Mouse (Mus musculus): ENCODE results near the gene Eras. TPM values are rescaled to one million over a fixed set of nuclear protein-coding genes. Genes with fewer than 3 reads are reported as not detected.
"Not testable (repeated sequence)": the region's sequence is repeated elsewhere in the genome, so short reads cannot be mapped to it uniquely, and the experiment has no call there.

The Eras gene
- not detected for total RNA-seq (2021)

DNA sequence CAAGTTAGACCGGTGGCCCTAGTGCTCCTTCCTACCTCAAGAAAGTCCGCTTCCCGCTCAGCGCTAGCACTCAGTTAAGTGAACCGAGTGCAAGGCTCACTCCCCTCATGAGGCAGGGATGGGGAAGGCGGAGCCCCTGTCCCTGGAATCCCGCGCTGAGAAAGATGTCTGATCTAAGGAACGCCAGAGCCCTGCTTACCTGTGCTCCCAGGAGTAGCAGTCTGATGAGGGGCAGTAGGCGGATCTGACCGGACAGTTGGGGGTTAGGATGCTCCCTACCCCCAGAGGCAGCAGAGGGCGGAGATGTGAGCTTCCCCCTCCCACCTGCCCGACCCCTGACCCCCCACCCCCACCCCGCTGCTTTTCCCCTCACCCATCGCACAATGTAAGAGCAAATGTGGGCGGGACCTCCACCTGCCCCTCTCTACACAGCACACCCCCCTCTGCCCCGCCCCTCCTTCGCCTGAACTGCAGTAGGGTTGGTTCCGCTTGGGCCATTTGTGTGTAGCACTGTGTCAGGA, at the start of gene Eras:
Gene Eras (minus strand): TSS at position 338 of the 521 bp plus-strand sequence.
- intact Hi-C loops (cut with DNase I): no loop called here
- no peak for DNase-seq

- DNase-seq: no peak
- intact Hi-C loops (cut with DNase I): no loop called here
Measured at GRCm38 (mm10) chrX:7977892-7978291, 49.5 kb upstream of the Eras start, which contains the start of gene Gata1. Gene Gata1 (minus strand): TSS chrX:7978071.

DNA sequence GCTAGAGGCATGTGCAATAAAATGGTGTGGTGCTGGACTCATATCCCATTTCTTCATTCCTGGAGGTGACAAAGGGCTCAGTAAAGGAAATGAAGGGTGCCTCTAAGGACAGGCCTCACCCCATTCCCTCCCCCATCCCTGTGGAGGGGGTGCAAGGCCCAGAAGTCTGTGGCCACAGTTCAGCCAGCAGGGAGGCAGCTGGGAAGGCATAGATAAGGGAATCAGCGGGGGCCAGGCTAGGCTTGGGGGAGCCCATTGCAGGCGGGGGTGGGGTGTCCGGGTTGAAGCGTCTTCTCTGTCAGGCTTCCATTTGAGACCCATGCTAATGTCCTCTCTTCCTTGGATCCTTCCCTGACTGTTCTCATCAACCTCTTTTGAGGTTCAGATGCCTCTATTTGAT, 42.9 kb upstream of the Eras start:
- intact Hi-C loops (cut with DNase I): no loop called here
- no peak for DNase-seq

- DNase-seq: no peak
- intact Hi-C loops (cut with DNase I): no loop called here
Measured at GRCm38 (mm10) chrX:7968899-7969298, 40.5 kb upstream of the Eras start.

DNA sequence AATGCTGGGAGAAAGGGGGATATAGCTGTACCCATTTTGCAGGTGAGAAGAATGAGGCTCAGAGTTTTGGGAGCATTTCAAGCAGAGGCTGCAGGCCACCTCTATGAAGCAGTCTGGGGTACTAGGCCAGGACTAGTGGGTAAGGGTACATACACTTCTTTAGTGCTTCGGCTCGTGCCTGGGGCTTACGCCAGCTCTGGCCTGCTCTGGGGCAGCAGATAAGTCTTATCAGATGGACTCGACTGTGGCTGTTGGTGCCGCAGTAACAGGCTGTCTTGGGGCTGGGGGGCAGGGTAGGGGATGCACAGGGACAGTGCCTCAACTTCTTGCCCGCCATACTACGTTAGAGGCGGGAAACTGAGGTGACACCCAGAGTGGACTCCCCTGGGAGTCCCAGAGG, 39.8 kb upstream of the Eras start:
- DNase-seq: no peak
- intact Hi-C loops (cut with DNase I): no loop called here

GRCm38 (mm10) chrX:7967596-7968201, 39.3 kb upstream of the Eras start:
- intact Hi-C loops (cut with DNase I): no loop called here
- no peak for DNase-seq

- intact Hi-C loops (cut with DNase I): no loop called here
Measured at GRCm38 (mm10) chrX:7966161-7966560, 37.8 kb upstream of the Eras start.

GRCm38 (mm10) chrX:7963829-7964626, 35.6 kb upstream of the Eras start:
- intact Hi-C loops (cut with DNase I): no loop called here
- DNase-seq: no peak

More at GRCm38 (mm10) chrX:7966161-7966560, 37.8 kb upstream of the Eras start:
- DNase-seq: no peak

DNA sequence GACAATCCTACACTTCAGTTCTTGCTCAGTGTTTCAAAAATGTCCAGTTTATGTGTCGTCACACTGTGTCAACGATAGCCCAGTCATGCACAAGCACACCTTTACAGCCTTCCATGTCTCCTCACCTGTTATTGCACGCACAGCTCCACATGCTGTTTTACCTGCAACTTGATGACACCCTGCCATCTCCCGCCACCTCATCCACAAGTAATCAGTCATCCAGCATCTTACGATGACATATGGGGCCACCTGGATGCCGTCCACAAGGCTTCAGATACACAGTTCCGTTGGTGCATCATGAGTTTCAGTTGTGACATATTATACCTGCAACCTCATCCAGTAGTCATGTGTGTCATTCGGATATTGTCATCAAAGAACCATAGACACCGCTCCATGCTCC, 30.5 kb upstream of the Eras start:
- intact Hi-C loops (cut with DNase I): no loop called here

DNA sequence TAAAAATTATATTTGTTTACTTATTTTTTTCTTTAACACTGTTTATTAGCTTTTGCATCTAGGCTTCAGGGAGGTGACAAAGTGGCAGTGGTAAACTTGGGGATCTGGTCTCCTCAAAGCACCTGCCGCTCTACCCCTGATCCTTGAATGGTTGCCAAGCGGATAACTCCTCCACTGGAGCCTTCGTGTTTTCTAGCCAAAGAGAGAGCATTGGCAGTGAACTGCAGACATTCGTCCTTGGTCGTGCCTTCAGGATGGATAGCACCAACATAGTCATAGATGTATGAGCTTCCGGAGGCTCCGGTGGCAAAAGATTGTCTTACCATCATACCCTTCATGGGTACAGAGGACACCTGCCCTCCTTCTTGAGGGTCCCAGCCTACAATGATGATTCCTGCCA, 21.7 kb upstream of the Eras start:
- no peak for DNase-seq
- intact Hi-C loops (cut with DNase I): no loop called here

More for the DNA sequence above, 30.5 kb upstream of the Eras start:
- no peak for DNase-seq

- intact Hi-C loops (cut with DNase I): no loop called here
- DNase-seq: peak; percentile 88 to 89
Measured at GRCm38 (mm10) chrX:7947900-7948492, 19.6 kb upstream of the Eras start.

- DNase-seq: no peak
- intact Hi-C loops (cut with DNase I): no loop called here
Measured at GRCm38 (mm10) chrX:7947108-7947899, 18.9 kb upstream of the Eras start, which contains the start of gene Hdac6. Gene Hdac6 (minus strand): TSS chrX:7947889.

DNA sequence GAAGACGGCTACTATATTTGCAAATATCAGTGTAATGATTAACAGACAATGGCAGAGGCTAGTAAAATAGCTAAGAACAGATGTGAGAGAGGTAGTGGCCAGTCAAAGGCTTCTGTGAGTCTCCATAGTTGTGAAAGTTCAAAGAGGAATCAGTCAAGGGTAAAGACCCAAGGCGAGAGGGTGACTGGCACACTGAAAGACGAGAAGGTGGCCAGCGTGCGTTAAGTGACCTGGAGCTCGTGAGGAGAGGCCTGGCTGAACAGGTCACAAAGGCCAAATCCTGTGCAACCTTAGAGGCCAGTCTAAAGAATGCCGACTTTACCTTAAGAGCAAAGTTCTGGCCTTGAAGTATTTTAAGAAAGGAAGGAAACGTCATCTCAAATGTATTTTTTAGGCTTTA, 17.2 kb upstream of the Eras start:
- intact Hi-C loops (cut with DNase I): no loop called here
- no peak for DNase-seq

DNA sequence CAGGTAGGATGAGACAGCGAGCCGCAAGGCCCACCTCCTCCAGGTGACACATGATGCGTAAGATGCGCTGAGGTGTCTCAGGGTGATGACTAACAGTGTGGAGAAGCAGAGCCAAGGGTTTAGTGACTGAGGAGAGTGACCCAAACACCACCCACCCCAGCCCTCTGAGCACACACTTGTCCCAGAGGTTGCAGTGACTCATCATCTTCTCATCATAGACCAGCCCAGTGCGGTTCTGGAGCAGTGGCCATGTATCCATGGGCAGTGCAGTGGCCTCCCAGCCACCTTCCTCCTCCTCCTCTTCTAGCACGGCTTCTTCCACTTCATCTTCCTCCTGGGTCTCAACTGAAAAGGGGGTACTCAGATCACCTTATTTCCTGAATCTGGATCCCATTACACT, 9.3 kb upstream of the Eras start:
- DNase-seq: no peak
- intact Hi-C loops (cut with DNase I): no loop called here

DNA sequence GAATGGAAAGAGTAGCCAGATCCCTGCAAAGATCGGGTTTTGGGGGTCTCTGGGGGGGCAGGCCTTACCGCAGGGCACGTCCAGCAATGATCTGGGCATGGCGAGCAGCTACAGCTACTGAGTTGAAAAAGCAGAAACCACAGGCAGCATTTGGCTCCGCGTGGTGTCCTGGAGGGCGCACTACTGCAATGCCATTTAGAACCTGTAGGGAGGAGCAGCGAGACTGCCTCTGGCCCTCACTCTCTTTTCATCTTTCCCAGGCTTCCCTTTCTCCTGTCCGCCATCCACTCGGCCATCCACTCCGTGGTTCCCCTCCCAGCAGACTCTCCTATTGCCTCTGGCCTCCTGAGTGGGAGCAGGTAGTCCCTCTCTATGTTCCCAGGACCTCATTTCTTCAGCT, 8.5 kb upstream of the Eras start:
- DNase-seq: no peak
- intact Hi-C loops (cut with DNase I): no loop called here

DNA sequence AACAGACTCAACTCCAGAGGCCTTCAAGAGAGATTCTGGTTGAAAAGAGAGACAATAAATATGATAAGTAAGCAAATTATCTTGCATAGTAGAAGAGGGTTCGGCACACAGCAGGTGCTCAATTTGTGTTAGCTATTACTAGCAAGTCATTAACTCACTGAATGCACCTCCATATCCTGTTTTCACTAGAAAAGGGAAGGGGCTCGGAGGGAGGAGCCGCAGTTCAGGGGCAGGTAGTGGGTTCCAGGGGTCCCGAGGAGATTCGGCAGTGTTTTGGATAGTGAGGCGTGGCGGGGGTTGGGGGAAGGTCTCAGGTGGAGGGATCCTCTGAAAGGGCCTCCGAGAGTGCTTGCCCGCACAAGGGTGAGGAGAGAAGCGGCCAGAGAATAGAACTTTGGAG, 1.3 kb downstream of the Eras start:
- intact Hi-C loops (cut with DNase I): no loop called here
- no peak for DNase-seq

GRCm38 (mm10) chrX:7926266-7926665, 2.1 kb downstream of the Eras start:
- intact Hi-C loops (cut with DNase I): no loop called here
- no peak for DNase-seq

DNA sequence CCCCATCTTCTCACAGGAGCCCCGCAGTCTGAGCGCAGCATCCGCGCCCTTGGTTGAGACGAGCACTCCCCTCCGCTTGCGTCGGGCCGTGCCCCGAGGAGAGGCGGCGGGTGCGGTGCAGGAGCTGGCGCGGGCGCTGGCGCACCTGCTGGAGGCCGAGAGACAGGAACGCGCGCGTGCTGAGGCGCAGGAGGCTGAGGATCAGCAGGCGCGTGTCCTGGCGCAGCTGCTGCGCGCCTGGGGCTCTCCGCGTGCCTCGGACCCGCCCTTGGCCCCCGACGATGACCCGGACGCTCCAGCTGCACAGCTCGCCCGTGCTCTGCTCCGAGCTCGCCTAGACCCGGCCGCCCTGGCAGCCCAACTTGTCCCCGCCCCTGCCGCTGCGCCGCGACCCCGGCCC, 6.4 kb downstream of the Eras start:
- intact Hi-C loops (cut with DNase I): no loop called here
- no peak for DNase-seq

DNA sequence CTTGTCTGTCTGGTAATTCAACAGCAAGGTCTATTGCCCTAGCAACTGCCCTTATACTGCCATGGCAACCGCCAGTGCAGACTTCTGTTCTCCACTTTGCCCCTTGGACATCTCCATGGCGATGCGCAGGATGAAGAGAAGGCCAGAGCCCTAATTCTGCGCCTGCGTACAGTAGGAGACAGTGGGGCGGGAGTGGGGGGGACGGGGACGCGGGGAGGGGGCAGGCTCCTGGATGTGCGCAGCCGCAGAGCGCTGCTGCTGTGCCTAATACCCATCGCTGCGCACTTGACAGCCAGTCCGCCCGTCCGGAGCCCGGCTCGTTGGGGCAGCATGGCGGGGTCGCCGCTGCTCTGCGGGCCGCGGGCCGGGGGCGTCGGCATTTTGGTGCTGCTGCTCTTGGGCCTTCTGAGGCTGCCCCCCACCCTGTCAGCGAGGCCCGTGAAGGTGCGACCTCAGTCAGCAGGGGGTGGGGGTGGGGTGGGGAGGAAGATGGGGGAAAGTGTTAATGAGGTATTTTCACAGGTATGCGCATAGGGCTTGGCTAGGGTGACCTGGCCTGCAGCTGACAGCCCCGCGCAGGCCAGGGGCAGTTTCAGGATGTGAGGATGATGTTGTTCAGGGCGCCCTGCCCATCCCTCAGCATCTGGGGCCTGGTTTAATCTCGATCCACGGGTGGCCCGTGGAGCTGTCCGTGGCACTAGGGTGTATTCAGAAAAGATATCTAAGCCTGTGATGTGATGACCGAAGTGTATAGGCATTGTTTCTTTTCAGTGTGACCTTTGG, 8.6 kb downstream of the Eras start, which contains the start of gene Pcsk1n:
Gene Pcsk1n (plus strand): TSS at position 222 of the 783 bp plus-strand sequence.
- DNase-seq: no peak
- intact Hi-C loops (cut with DNase I): no loop called here

DNA sequence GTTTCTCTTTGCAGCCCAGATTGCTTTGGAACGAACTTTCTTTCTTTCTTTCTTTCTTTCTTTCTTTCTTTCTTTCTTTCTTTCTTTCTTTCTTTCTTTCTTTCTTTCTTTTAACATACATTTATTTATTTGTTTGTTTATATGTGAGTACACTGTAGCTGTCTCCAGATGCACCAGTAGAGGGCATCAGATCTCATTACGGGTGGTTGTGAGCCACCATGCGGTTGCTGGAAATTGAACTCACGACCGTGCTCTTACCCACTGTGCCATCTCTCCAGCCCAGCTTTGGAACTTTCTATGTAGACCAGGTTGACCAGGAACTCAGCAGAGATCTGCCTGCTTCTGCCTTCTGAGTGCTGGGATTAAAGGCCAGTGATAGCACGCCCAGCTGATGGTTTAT, 10.4 kb downstream of the Eras start:
- intact Hi-C loops (cut with DNase I); DNase-seq: not testable (repeated sequence)
